Mouse (Mus musculus): ENCODE data around the gene Rad54l2.

- no peak for TF ChIP-seq CTCF (IDR thresholded peaks at IDR 0.05)
- TF ChIP-seq EP300 (IDR thresholded peaks at IDR 0.05): no peak
Observed at GRCm38 (mm10) chr9:106678242-106678641, 110.8 kb downstream of the Rad54l2 start.

Measured in lung, postnatal 0 days (tissue).